Mouse (Mus musculus): ENCODE results near the gene Xpot. TPM values are rescaled to one million over a fixed set of nuclear protein-coding genes. Genes with fewer than 3 reads are reported as not detected.

Xpot gene
- total RNA-seq, 2 experiments from 2014 or later = 29.4 to 38.0 TPM

DNA sequence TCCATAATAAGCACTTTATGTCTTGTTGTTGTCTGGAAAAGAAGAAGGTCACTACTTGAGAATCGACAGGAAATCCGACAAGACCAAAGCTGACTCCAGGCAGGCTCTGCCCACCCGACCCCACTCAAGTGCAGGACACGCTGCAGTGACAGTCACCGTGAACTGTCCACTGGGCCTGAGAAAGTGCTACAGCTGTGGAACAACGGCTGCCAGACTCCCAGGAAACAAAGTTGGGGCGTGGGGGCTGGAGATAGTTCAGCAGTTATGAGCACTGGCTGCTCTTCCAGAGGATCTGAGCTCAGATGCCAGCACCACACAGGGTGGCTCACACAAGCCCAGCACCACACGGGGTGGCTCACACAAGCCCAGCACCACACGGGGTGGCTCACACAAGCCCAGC lies 49.8 kb downstream of the Xpot start:
- DNase-seq = no peak

DNA sequence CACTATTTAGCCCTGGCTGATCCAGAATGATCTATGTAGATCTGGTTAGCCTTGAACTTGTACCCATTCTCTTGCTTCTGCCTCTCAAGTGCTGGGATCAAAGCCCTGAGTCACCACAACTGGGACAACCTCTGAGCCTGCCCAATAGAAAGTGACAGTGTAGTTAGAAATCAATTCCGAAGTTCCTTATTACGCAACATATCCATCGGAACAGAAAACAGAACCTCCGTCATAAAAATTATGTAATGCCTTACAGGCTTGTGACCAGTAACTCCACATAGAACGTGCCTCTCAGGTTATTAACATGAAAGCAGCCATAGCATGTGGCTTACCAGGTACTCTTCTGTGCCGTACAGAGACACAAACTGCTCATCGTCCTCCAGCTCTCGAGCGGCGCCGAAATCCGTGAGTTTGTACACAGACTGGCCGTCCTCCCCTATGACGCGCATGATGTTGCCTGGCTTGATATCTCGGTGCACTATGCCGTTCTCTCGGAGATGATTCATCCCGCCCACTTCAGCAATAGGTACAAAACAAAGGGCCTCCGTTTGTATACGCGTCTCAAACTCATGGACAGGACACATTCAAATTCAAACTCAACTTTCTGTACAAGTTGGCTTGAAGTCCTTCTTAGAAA lies 54.5 kb downstream of the Xpot start:
- no peak for DNase-seq

DNA sequence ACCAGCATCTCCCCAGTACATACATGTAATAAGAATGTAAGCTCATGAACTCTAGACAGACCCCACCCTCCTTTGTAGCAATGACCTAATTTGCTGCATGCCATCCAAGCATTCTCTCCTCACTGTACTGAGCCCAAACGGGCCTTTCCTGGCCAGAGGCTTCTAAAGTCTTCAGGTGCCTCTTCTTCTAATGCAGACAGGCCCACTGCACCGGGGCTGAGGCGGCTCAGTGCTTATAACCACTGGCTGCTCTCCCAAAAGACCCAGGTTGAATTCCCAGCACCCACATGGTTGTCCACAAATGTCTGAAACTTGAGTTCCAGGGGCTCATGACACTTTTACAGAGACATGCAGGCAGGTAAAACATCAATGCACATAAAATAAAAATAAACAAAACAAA lies 55.1 kb downstream of the Xpot start:
- no peak for DNase-seq

DNA sequence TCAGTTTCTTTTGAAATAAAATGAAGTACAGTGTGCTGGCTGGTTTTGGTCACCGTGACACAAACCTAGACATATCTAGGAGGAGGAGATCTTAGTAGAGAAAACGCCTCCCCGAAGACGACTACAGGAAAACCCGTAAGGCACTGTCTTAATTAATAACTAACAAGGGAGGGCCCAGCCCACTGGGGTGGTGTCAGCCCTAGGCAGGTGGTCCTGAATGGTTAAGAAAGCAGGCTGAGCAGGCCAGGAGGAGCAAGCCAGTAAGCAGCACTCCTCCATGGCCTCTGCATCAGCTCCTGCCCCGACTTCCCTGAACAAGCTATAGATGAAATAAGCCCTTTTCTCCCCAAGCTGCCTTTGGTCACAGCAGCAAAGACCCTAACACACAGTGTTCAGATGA lies 56.3 kb downstream of the Xpot start:
- no peak for DNase-seq

DNA sequence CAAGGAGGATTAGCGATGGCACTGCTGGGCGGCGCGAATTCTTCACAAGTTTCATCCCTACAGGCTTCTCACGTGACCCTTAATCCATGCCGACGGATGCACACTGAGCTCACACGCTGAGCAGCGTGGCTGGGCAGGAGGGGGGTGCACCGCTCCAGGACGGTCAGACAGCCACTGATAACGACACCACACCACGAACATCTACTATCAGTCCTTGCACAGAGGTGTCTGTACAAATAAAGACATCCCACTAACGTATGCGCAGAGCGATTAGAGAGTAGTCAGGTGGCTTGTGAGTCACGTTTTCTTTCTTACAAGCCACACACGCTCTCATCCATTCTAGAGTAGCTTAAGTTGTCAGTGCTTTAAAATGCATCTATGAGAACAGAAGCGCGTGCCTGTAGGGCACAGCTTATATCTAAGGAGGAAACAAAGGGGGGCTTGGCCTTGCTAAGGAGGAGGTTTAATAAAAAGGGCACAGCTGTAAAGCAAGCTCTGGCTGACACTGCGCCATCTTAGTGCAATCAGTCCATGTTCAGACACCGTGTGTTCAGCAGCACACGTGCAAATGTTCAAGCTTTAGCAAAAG lies 57.0 kb downstream of the Xpot start:
- no peak for DNase-seq

DNA sequence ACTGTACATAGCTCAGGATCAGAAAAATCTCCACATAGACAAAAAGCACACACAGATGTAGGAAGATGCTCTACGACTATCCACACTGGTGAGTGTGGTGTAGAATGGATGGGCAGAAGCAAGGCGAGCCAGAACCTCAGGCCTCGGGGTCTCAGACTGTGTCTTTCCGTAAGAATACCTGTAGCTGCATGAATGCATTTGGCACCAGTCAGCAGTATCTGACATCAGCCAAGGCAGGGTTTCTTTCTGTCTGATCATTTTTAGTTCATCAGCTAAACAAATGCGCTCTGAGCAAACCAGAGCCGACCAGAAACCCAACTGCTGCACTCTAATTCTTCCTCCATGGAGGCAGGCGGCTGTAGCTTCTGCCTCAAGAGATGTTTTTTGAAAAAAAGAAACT lies 57.6 kb downstream of the Xpot start:
- DNase-seq = no peak

DNA sequence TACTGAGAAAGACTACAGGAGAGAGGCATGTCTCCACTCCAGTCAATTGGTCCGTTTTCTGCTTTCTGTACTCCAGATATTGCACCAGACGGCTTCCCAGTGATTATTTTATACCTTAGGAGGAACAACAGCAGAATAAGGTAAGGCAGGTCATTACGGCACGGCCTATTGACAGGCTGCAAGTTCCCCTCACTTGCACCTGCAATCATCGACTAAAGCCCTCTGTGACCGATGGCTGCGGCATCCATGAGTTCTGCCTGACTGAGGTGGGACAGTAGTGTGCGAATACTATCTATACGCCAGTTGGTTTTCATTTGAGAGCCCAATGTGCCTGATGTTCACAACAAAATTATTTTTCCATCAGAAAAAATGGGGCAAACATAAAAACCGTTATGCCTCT lies 58.1 kb downstream of the Xpot start:
- DNase-seq = no peak

DNA sequence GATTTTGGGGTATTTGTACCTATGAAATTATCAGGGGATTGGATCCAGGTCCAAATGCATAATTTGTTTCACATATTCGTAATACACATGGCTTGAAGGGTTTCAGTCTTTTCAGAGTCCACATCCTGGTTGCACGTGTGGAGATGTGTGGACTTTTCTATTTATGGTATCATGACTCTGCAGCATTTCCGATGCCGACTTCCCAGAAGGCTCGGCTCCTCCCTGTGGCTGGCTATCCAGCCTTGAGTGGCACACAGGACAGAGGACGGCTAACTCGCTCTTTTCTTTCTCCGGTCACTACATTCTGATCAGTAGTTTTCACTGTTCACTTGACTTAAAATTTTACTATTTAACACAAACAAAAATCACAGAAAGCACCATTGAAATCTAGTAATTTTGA lies 61.7 kb downstream of the Xpot start:
- DNase-seq = no peak

DNA sequence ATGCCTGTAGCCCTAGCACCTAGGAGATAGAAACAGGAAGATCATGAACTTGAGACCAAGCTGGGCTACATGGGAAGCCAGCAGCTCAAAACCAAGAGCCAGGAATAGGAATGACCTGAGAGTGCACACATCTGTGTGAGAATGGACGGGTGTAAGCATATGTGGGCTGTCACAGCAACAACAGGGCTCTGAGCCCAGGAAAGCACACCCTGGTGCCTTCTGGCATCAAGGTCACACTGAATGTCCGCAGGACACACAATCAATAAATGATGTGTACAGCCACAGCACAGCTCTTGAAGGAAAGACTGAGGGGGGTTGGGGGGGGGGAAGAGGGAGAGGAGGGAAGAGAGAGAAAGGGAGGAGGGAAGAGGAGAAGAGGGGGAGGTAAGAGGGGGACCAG lies 67.9 kb downstream of the Xpot start:
- DNase-seq = no peak

DNA sequence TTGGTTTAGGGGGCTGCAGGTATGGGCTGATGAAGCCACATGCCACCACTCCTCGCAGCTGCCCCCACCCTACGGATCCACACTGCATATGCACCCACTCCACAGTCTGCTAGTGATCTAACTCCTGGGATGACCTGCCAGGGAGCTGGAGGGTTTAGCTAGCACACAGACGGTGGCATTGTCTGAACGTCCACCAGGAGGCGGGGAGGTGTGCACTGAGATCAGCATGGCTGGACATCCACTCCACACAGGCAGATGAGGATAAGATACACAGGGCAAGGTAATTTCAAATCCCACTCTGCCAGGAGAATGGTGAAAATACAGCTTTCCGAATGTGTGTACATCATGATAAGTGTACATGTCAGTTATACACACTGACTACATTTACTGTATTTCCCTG lies 69.9 kb downstream of the Xpot start:
- DNase-seq = no peak

DNA sequence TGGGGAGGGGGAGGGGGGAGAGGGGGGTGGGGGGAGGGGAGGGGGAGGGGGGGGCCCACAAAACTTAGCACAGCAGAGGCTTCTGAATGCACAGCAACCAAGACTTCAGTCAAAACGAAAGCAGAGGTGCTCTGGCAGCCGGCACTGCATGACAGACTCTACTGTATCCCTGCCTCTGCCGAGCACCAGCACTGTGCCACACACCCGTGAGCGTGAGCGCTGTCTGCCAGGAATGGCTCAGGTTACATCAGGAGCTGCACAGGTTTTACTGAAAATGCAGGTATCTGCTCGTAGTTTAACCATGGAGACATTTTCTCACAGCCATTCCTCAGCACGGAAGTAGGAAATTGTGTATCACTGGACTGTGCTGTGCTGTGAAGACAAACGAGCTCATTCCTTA lies 75.8 kb downstream of the Xpot start:
- no peak for DNase-seq

DNA sequence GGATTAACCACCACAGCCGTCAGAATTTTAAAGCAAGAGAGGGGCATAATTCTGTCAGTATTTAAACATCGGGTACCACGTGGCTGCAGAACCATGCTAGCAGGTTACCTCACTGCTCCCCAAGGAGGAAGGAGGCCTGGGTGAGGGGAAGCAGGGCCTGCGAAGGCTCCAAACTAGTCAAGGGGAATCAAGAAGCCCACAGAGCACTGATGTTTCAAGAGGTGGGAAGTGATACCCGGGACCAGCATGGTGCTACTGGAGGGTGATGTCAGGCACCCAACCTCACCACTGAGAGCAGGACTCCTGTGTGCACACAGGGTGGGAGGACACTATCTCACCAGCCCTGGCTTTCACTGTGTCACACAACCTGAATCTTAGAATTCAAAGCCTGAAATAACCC lies 76.5 kb downstream of the Xpot start:
- DNase-seq = no peak

DNA sequence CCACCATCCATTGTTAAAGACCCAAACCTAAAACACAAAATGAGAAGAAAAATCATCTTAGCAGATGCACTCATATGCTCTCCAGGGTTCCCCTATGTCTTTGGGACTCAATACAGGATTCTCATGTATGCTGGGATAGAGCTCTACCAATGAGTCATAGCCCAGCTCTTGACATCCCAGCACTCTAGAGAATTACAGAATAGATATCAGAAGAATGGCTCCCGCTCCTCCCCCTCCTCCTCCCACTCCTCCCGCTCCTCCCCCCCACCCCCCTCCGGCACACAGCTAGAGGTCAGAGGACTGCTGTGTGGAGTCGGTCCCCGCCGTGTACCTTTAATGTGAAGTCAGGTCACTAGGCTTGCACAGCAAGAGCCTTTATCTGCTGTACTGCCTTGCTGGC lies 79.0 kb downstream of the Xpot start:
- DNase-seq = no peak

DNA sequence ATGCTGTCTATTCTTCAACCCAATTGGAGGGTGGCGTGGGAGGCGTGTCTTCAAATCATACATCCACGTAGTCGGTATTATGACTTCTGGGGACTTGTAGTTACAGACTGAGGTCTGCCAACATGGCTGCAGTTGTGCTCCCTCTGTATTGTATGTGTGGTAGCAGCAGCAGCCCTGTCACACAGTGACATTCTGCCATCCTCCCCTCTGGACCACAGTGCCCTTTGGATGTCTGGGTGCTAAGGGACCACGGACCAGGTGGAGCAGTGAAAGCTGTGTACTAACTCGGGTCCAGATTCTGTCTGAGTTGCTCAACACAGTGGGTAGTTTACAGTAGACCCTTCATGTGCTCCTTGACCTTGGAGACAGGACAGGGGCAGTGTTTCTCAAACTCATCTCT lies 82.6 kb downstream of the Xpot start:
- no peak for DNase-seq

DNA sequence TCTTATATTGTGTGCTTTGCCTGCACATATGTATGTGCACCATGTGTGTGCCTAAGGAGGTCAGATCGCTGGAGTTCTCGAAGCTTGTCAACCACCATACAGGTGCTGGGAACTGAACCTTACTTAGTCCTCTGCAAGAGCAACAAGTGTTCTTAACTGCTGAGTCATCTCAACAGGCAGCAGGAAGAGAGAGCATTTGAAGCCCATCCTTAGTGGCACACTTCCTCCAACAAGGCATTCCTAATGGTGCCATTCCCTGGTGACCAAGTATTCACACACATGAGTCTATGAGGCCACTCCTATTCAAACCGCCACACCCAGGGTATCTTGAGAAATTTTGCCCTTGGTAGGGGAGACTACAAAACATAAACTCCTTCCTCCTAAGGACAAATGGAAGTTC lies 84.0 kb downstream of the Xpot start:
- DNase-seq = no peak

Small RNA genes lying within 50 kb of the gene (microRNA-seq; reads per million reads assigned to microRNA genes)
- 0 reads per million in 2 experiments for gene Gm24330

Other genes with a start within 250 kb of the Xpot start
- 10 to 100 TPM; 53.4 to 54.4 TPM for gene Rassf3, start 150.0 kb downstream of the Xpot start, total RNA-seq (2021)
- 10 to 100 TPM; 14.6 to 20.7 TPM for gene Tbk1, start 39.5 kb downstream of the Xpot start, total RNA-seq (2021)
- not detected for gene D930020B18Rik, start 15.3 kb upstream of the Xpot start, total RNA-seq (2021)
- 1 to 10 TPM; 1.6 to 2.4 TPM for gene BC048403, start 113.6 kb upstream of the Xpot start, total RNA-seq (2021)

Data from gastrocnemius, postnatal 10 days (tissue).